7 mouse cellular contexts compared by ENCODE assay signal in the genomic region with DNA sequence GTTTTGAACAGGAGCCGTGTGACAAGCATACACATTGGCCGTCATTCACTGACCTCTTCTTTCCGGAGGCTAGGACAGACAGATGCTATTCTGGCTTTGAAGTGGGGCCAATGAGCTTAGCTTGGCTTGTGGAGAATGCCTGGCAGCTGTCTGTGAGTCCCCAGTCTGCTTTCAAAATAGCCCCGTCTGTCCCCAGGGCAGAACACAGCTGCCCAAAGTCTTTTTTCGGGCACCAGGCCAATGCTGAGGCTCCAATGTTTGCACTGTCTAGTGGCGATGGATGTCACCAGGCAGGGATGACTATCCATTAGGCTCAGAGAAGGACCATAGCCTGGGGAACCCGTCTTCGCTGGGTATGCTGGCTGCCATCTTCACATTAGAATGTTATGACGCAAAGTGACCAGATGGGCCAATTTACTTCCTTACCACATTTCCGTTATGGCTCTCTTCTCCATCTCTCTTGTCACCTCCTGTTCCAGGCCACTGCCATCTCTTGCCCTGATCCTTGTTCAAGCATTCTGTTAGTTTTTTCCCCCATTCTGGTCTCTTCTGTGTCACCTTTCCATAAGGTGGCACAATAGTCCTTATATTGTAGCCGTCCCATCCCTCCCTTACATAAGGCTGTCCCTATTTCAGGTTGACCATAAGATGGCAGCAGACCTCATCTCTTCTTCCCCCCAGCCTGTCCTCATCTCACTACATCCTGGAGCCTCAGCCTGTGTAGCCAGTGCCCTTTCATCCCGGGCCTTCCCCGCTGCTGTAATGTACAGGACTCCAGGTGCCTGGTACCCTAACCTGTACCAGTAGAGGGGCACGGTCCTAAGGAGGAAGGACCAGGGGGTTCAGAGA. TPM values are rescaled to one million over a fixed set of nuclear protein-coding genes. Genes with fewer than 3 reads are reported as not detected.
DNase-seq lines count a peak whose midpoint lies in the region; ATAC-seq and TF ChIP-seq lines count a peak whose summit lies in the region.

No protein-coding gene starts in this region.

- no peaks in the 10 kb centered on the region for H3K9me3 ChIP-seq in hindbrain, postnatal 0 days (ENCODE audit: low read length)
- H3K9me3 ChIP-seq in midbrain, postnatal 0 days (ENCODE audit: low read length) = no peaks in the 10 kb centered on the region

- H3K4me1 ChIP-seq in hindbrain, postnatal 0 days (ENCODE audit: insufficient read depth, low read length) = no peaks in the 10 kb centered on the region; the same call in 1 of the 2 replicates
- peaks cover 4% of the 10 kb centered on the region; the same call in 1 of the 2 replicates for H3K4me1 ChIP-seq in midbrain, postnatal 0 days (ENCODE audit: insufficient read depth, low read length)

- H3K36me3 ChIP-seq in hindbrain, postnatal 0 days (ENCODE audit: insufficient read depth, low read length) = peaks cover 5% of the 10 kb centered on the region; the same call in 1 of the 2 replicates
- H3K36me3 ChIP-seq in midbrain, postnatal 0 days (ENCODE audit: insufficient read depth, low read length) = peaks cover 12% of the 10 kb centered on the region

- no peaks in the 10 kb centered on the region for H3K27me3 ChIP-seq in hindbrain, postnatal 0 days (ENCODE audit: insufficient read depth, low read length)
- H3K27me3 ChIP-seq in midbrain, postnatal 0 days (ENCODE audit: insufficient read depth, low read length) = no peaks in the 10 kb centered on the region

- H3K4me2 ChIP-seq in hindbrain, postnatal 0 days (ENCODE audit: low read depth, low read length) = peak overlapping the region; percentile 10; the same call in 1 of the 2 replicates
- H3K4me2 ChIP-seq in midbrain, postnatal 0 days (ENCODE audit: low read depth, low read length, poor library complexity, severe bottlenecking) = no peak overlapping the region

- intact Hi-C loops in left cerebral cortex, adult 2 months (cut with DNase I) = loop anchor here (10.0 kb wide), 1 partner anchor 412 kb away; no protein-coding TSS in a partner anchor

- peak; percentile 81 for ATAC-seq in hindbrain, postnatal 0 days
- peak; percentile 71 for ATAC-seq in midbrain, postnatal 0 days (ENCODE audit: low FRiP score)
- no peak for ATAC-seq in erythroid progenitor cell, adult 5-6 weeks (replicated peaks; ENCODE audit: low FRiP score, poor library complexity, severe bottlenecking)

- TF ChIP-seq POLR2A in brain, embryonic 14.5 days (IDR thresholded peaks at IDR 0.05; ENCODE audit: borderline replicate concordance, extremely low read depth, insufficient read depth, insufficient read length, poor library complexity, severe bottlenecking) = no peak

- WGBS in hindbrain, postnatal 0 days = 32% methylated on average over 14 of the region's 14 CpGs
- WGBS in midbrain, postnatal 0 days = 47% methylated on average over 14 of the region's 14 CpGs

- DNase-seq in ES-CJ7 (ENCODE audit: low read depth, low spot score) = peak; percentile 35
- peak; percentile 80 for DNase-seq in brain, embryonic 14.5 days (ENCODE audit: low read depth)
- peak; percentile 93 for DNase-seq in gastrocnemius, adult 18-20 months (ENCODE audit: low spot score)
- peak; percentile 74 for DNase-seq in hindbrain, postnatal 0 days (ENCODE audit: low spot score)
- peak; percentile 42 to 54 for DNase-seq in left cerebral cortex, adult 2 months (ENCODE audit: extremely low spot score in 1 of 2, low spot score in 2 of 2)
- peak; percentile 83 for DNase-seq in midbrain, postnatal 0 days (ENCODE audit: low spot score)

- H3K27ac ChIP-seq in hindbrain, postnatal 0 days = no peak overlapping the region; the same call in 1 of the 2 replicates
- no peak overlapping the region for H3K27ac ChIP-seq in left cerebral cortex, adult 2 months
- no peak overlapping the region for H3K27ac ChIP-seq in midbrain, postnatal 0 days (ENCODE audit: low read depth, low read length)

- H3K4me3 ChIP-seq in hindbrain, postnatal 0 days (ENCODE audit: low read length) = no peak overlapping the region
- H3K4me3 ChIP-seq in left cerebral cortex, adult 2 months = no peak overlapping the region
- no peak overlapping the region for H3K4me3 ChIP-seq in midbrain, postnatal 0 days (ENCODE audit: low read depth, low read length)

- no peak overlapping the region for H3K9ac ChIP-seq in hindbrain, postnatal 0 days (replicated peaks; ENCODE audit: low read length)
- no peak overlapping the region for H3K9ac ChIP-seq in midbrain, postnatal 0 days (replicated peaks; ENCODE audit: low read length, poor library complexity, severe bottlenecking)

- TF ChIP-seq CTCF in brain, embryonic 14.5 days (IDR thresholded peaks at IDR 0.05; ENCODE audit: borderline replicate concordance, extremely low read depth, insufficient read depth, insufficient read length) = peak; percentile 60; the same call in 1 of the 2 replicates
- peak; percentile 85 for TF ChIP-seq CTCF in hindbrain, postnatal 0 days (IDR thresholded peaks at IDR 0.05; ENCODE audit: low read depth)
- peak; percentile 52 for TF ChIP-seq CTCF in left cerebral cortex, adult 2 months (IDR thresholded peaks at IDR 0.05)
- peak; percentile 92 for TF ChIP-seq CTCF in midbrain, postnatal 0 days (IDR thresholded peaks at IDR 0.05)

RNA-seq across cellular contexts. Expression of gene P4ha2, which starts 22.7 kb away (rescaled TPM):
- polyA plus RNA-seq in brain, embryonic 14.5 days (2012; rRNA removed) = 14.0 and 15.0 TPM in 2 replicates
- 10 to 100 TPM; 31.9 to 38.1 TPM for total RNA-seq in gastrocnemius, adult 18-20 months (2021)
- total RNA-seq in hindbrain, postnatal 0 days (2014; rRNA removed) = 6.5 and 9.7 TPM in 2 replicates
- 8.4 and 9.0 TPM in 2 replicates for polyA plus RNA-seq in hindbrain, postnatal 0 days (2015; fragmentation: Nextera tagmentation; extraction: Ambion mirVana)
- total RNA-seq in left cerebral cortex, adult 2 months (2021) = 10 to 100 TPM; 21.8 to 32.0 TPM
- total RNA-seq in midbrain, postnatal 0 days (2014; rRNA removed) = 8.9 and 16.4 TPM in 2 replicates
- polyA plus RNA-seq in midbrain, postnatal 0 days (2015; fragmentation: Nextera tagmentation; extraction: Ambion mirVana) = 8.6 and 8.7 TPM in 2 replicates
- total RNA-seq in erythroid progenitor cell, adult 5-6 weeks (2015; ENCODE audit: low replicate concordance) = not detected in 2 replicates
- not detected in 2 replicates for total RNA-seq in erythroid progenitor cell, adult 5-6 weeks (2017; ENCODE audit: low replicate concordance)

RNA-seq across cellular contexts. Expression of gene Pdlim4, which starts 53.8 kb away (rescaled TPM):
- polyA plus RNA-seq in brain, embryonic 14.5 days (2012; rRNA removed) = 26.0 and 38.9 TPM in 2 replicates
- total RNA-seq in gastrocnemius, adult 18-20 months (2021) = 1 to 10 TPM; 5.1 to 5.6 TPM
- 46.1 and 51.1 TPM in 2 replicates for total RNA-seq in hindbrain, postnatal 0 days (2014; rRNA removed)
- 47.6 and 54.6 TPM in 2 replicates for polyA plus RNA-seq in hindbrain, postnatal 0 days (2015; fragmentation: Nextera tagmentation; extraction: Ambion mirVana)
- 10 to 100 TPM; 13.8 to 14.0 TPM for total RNA-seq in left cerebral cortex, adult 2 months (2021)
- total RNA-seq in midbrain, postnatal 0 days (2014; rRNA removed) = 19.5 and 31.7 TPM in 2 replicates
- 32.8 and 35.1 TPM in 2 replicates for polyA plus RNA-seq in midbrain, postnatal 0 days (2015; fragmentation: Nextera tagmentation; extraction: Ambion mirVana)
- total RNA-seq in erythroid progenitor cell, adult 5-6 weeks (2015; ENCODE audit: low replicate concordance) = not detected in 2 replicates
- total RNA-seq in erythroid progenitor cell, adult 5-6 weeks (2017; ENCODE audit: low replicate concordance) = not detected in 2 replicates

Comparison
In these comparisons a context has a peak if more than half of its experiments do, and no peak if none do; other contexts are left out.
1. DNase-seq: peak in every context shown above with its lines; median percentile 93 in gastrocnemius, adult 18-20 months; 83 in midbrain, postnatal 0 days; 80 in brain, embryonic 14.5 days; 74 in hindbrain, postnatal 0 days; 48 in left cerebral cortex, adult 2 months; 35 in ES-CJ7.